Mouse (Mus musculus) olfactory bulb, adult 2 months (tissue): ENCODE results near the gene Olfr1293-ps. TPM values are rescaled to one million over a fixed set of nuclear protein-coding genes. Genes with fewer than 3 reads are reported as not detected.

ENCODE experiments used
- H3K27ac ChIP-seq: fragments of 200-500 bp; 2 replicates; pipeline ENCODE4 v1.5.1; 2012; ENCODE audit warnings: low read depth, low read length; ENCODE audit not compliant: insufficient read depth
- H3K4me1 ChIP-seq: fragments of 200-500 bp; 2 replicates; pipeline ENCODE4 v1.6.1; 2012; ENCODE audit warnings: low read length; ENCODE audit not compliant: control insufficient read depth, insufficient read depth
- H3K4me3 ChIP-seq: fragments of 200-500 bp; 2 replicates; pipeline ENCODE4 v1.5.1; 2012; ENCODE audit warnings: mild to moderate bottlenecking, low read depth, low read length, moderate library complexity; ENCODE audit not compliant: insufficient read depth
- CTCF ChIP-seq: fragments of 200-500 bp; IDR thresholded peaks from 2 replicates; pipeline ENCODE4 v1.5.1; 2012; ENCODE audit warnings: low read depth, mild to moderate bottlenecking, low read length, moderate library complexity; ENCODE audit not compliant: insufficient read depth
- POLR2A ChIP-seq: fragments of 200-500 bp; IDR thresholded peaks from 2 replicates; pipeline ENCODE4 v1.6.1; 2012; ENCODE audit warnings: mild to moderate bottlenecking, low read depth, low read length, moderate library complexity; ENCODE audit not compliant: insufficient read depth
- WGBS: fragments of 180-500 bp; shearing (Covaris S2); methylation state at CpG from one replicate; pipeline ENCODE4 v1.1.7; 2018; 5-methylcytosine and 5-hydroxymethylcytosine counted together
- polyA plus RNA-seq: library from polyadenylated mRNA; stranded (reverse); fragments of >200 nt; gene quantifications from 2 replicates; pipeline ENCODE4 v1.2.4, GENCODE M21; 2012; ENCODE audit warnings: low replicate concordance; ENCODE audit not compliant: missing spikeins, insufficient read depth, insufficient read length

Gene Olfr1293-ps
- not detected in 2 replicates for polyA plus RNA-seq

DNA sequence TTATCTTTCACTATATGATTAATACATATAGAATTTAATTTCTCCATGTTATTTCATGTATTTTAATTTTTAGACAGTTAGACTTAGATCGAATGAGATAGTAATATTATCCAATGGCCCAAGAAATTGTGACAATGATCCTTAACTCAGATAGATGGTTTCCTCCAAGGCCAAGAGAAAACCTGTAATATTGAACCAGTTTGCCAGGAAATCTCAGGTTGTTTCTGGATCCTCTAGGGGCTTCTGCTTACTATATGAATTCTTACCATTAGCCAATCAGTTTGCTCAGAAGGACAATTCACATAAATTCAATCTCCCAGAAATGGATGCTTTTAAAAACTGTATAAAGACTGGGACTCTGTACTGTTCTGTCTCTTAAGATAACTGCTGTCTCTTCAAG, at the start of gene Olfr1293-ps:
Gene Olfr1293-ps (plus strand): TSS at position 301 of the 400 bp plus-strand sequence.
- H3K4me3 ChIP-seq: no peak within 1 kb of the TSS
- 88% methylated on average over 1 of the region's 1 CpGs for WGBS
- H3K27ac ChIP-seq: no peak within 1 kb of the TSS
- TF ChIP-seq CTCF (no peak), POLR2A (no peak)
- H3K4me1 ChIP-seq: no peaks in the 10 kb centered on the region

DNA sequence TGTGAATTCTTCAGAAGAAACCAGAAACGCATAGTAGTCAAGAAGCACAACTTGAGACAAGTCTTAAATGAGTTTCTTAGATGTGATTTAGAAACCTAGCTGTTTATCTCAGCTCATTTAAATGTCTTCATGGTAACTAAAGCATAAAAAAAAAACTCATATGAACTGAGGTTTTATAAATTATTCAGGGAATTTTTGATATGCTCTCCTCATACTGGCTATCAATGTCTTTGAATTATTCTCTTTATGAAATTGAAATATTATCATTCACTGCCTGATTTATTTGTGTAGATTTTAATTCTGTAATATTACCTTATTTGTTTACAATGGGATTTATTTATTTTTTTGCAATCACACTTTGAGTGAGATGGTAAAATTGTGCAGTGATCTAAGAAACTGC, 44.5 kb upstream of the Olfr1293-ps start, which contains the start of gene Olfr1289:
Gene Olfr1289 (plus strand): TSS at position 301 of the 400 bp plus-strand sequence.
- no peak within 1 kb of the TSS for H3K27ac ChIP-seq
- H3K4me1 ChIP-seq: no peaks in the 10 kb centered on the region
- WGBS: 80% methylated on average over 1 of the region's 1 CpGs
- TF ChIP-seq CTCF (no peak), POLR2A (no peak)
- no peak within 1 kb of the TSS for H3K4me3 ChIP-seq

- TF ChIP-seq CTCF (no peak), POLR2A (no peak)
- WGBS: 81% methylated on average over 5 of the region's 5 CpGs
- Histone ChIP-seq H3K4me3 (no peak within 1 kb of the TSS), H3K27ac (no peak within 1 kb of the TSS), H3K4me1 (no peaks in the 10 kb centered on the region)
These were observed 31.3 kb upstream of the Olfr1293-ps start, which contains the start of gene Olfr1290 for GRCm38 (mm10) chr2:111493729-111494128. Gene Olfr1290, minus strand, starts transcription at chr2:111493829.

- TF ChIP-seq CTCF: no peak
- TF ChIP-seq POLR2A: no peak
- Histone ChIP-seq H3K4me1 (no peaks in the 10 kb centered on the region), H3K27ac (no peak within 1 kb of the TSS), H3K4me3 (no peak within 1 kb of the TSS)
- 93% methylated on average over 3 of the region's 3 CpGs for WGBS
These were observed 28.1 kb upstream of the Olfr1293-ps start, which contains the start of gene Olfr1291-ps1 for GRCm38 (mm10) chr2:111496880-111497279. Gene Olfr1291-ps1, plus strand, starts transcription at chr2:111497180.

- 89% methylated on average over 10 of the region's 10 CpGs for WGBS
- Histone ChIP-seq H3K4me1 (no peaks in the 10 kb centered on the region), H3K27ac (no peak overlapping the region), H3K4me3 (no peak overlapping the region)
- TF ChIP-seq POLR2A (no peak), CTCF (no peak)
These were observed 7.6 kb upstream of the Olfr1293-ps start for GRCm38 (mm10) chr2:111517451-111517850.

GRCm38 (mm10) chr2:111540191-111540590, 15.2 kb downstream of the Olfr1293-ps start, which contains the start of gene Olfr1294:
Gene Olfr1294, minus strand, starts transcription at chr2:111540291.
- Histone ChIP-seq H3K27ac (no peak within 1 kb of the TSS), H3K4me1 (no peaks in the 10 kb centered on the region), H3K4me3 (no peak within 1 kb of the TSS)
- no peak for TF ChIP-seq CTCF
- no peak for TF ChIP-seq POLR2A
- 51% methylated on average over 1 of the region's 1 CpGs for WGBS

DNA sequence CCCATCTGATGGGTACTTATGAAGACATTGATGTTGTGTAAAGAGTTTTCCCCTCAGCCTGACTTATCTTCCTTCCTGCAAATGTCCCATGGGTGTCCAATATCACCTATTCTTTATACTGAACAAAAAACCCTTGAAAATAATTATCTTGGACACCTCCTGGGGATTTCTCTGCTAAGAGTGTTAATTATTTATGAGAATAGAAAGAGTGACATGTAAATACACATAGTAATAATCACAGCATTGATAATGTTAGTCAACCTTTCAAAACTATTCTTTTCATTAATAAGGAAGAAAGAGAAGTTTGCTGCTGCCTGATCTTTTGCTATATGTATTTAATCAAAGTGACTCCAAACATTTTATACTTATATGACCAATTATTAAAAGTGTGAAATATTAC, 44.6 kb downstream of the Olfr1293-ps start, which contains the start of gene Olfr1295:
Gene Olfr1295 (minus strand): TSS at position 101 of the 400 bp plus-strand sequence.
- Histone ChIP-seq H3K27ac (no peak within 1 kb of the TSS), H3K4me3 (no peak within 1 kb of the TSS), H3K4me1 (no peaks in the 10 kb centered on the region)
- TF ChIP-seq POLR2A: no peak
- TF ChIP-seq CTCF: no peak

Other genes with a start within 250 kb of the Olfr1293-ps start
- gene Olfr1278, start 235.1 kb upstream of the Olfr1293-ps start, polyA plus RNA-seq: not detected in 2 replicates
- not detected in 2 replicates for gene Olfr1279, start 224.6 kb upstream of the Olfr1293-ps start, polyA plus RNA-seq
- gene Olfr1280, start 211.2 kb upstream of the Olfr1293-ps start, polyA plus RNA-seq: not detected in 2 replicates
- not detected in 2 replicates for gene Olfr1281, start 198.7 kb upstream of the Olfr1293-ps start, polyA plus RNA-seq
- gene Olfr1282, start 189.1 kb upstream of the Olfr1293-ps start, polyA plus RNA-seq: not detected in 2 replicates
- not detected in 2 replicates for gene Olfr1283, start 158.4 kb upstream of the Olfr1293-ps start, polyA plus RNA-seq
- not detected in 2 replicates for gene Olfr1284, start 149.7 kb upstream of the Olfr1293-ps start, polyA plus RNA-seq
- gene Olfr1286, start 102.1 kb upstream of the Olfr1293-ps start, polyA plus RNA-seq: not detected in 2 replicates
- not detected in 2 replicates for gene Olfr1287, start 76.1 kb upstream of the Olfr1293-ps start, polyA plus RNA-seq
- not detected in 2 replicates for gene Olfr1288, start 51.1 kb upstream of the Olfr1293-ps start, polyA plus RNA-seq
- not detected in 2 replicates for gene Olfr1289, start 44.4 kb upstream of the Olfr1293-ps start, polyA plus RNA-seq
- not detected in 2 replicates for gene Olfr1290, start 31.4 kb upstream of the Olfr1293-ps start, polyA plus RNA-seq
- gene Olfr1291-ps1, start 28.0 kb upstream of the Olfr1293-ps start, polyA plus RNA-seq: not detected in 2 replicates
- not detected in 2 replicates for gene Olfr1294, start 15.1 kb downstream of the Olfr1293-ps start, polyA plus RNA-seq
- not detected in 2 replicates for gene Olfr1295, start 44.5 kb downstream of the Olfr1293-ps start, polyA plus RNA-seq
- not detected in 2 replicates for gene Olfr1297, start 101.3 kb downstream of the Olfr1293-ps start, polyA plus RNA-seq
- not detected in 2 replicates for gene Olfr1298, start 124.0 kb downstream of the Olfr1293-ps start, polyA plus RNA-seq
- gene Olfr1299, start 136.2 kb downstream of the Olfr1293-ps start, polyA plus RNA-seq: not detected in 2 replicates
- gene Olfr1301, start 225.8 kb downstream of the Olfr1293-ps start, polyA plus RNA-seq: not detected in 2 replicates